Mouse (Mus musculus) spleen, postnatal 36 days (tissue): ENCODE data around the gene Dlx4.

Experiments
- DNase-seq, 2 experiments: peaks; one replicate each; pipeline ENCODE4 v3.0.0; 2022; ENCODE audit warnings: low spot score in 2 of 2, mixed read lengths in 1 of 2

The Dlx4 gene

GRCm38 (mm10) chr11:95102161-95102904 lies 43.7 kb downstream of the Dlx4 start:
- no peak for DNase-seq

DNA sequence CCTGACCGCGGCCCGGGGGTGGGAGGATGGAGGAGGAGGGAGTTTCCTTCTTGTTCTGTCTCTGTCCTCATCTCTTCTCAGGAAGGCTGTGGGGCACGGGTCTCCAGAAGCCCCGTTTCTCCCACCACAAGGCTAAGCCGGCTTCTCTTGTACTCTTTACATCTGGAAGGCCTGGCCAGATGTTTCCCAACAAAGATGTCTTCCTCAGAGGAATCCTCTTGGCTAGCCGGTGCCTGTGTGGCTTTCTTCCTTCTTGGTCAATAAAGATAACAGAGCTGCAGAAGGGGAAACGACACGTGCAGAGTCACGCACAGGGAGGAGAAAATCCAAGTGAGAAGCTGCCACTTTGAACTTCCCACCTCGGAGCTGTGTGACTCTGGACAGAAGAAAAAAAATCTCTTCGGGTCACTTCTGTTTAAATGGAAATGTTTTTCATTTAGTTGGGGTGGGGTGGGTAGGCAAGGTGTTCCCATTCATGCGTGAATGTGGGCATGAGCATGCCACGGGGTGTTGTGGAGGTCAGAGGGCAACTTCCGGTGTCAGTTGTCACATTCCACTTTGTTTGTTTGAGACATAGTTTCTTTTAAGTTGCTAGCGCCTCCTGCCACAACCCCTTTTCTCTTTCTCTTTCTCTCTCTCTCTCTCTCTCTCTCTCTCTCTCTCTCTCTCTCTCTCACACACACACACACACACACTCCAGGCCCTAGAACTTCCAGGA lies 44.8 kb downstream of the Dlx4 start:
- DNase-seq, result no peak

DNA sequence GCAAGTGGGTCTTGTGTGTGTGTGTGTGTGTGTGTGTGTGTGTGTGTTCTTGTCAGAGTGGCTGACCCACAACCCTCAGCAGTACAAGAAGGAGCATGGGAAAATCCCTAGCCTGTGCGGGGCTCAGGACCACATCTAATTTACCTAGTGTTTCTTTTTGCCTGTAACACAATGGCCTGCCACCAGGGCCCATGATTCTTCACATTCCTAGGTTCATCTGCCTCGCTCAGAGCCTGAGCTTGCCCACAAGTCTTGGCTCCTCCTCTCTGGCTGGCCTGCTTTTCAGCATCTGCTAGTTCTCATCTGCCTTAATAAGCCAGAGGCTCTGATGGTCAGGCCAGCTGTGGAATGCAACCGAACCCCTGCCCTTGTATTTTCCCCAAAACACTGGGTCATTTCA lies 45.7 kb downstream of the Dlx4 start:
- no peak for DNase-seq

- no peak for DNase-seq
These were observed 47.5 kb downstream of the Dlx4 start for GRCm38 (mm10) chr11:95098346-95099095.

DNA sequence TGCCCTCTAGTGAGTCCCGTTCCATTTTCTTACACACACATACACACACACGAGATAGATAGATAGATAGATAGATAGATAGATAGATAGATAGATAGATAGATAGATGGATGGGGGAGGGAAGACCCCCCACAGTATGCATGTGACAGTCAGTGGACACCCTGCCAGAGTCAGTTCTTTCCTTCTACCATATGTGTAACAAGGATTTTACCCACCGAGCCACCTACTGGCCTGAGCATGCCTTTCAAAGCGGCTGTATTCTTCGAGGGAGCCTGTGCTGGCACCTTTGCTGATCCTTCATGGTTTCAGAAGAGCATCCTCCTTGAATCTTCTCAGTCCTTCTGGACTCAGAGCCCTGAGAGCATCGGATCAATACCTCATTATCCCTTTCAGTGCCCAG lies 48.2 kb downstream of the Dlx4 start:
- DNase-seq, result no peak

- no peak for DNase-seq
These were observed 49.3 kb downstream of the Dlx4 start for GRCm38 (mm10) chr11:95096608-95097373.

DNA sequence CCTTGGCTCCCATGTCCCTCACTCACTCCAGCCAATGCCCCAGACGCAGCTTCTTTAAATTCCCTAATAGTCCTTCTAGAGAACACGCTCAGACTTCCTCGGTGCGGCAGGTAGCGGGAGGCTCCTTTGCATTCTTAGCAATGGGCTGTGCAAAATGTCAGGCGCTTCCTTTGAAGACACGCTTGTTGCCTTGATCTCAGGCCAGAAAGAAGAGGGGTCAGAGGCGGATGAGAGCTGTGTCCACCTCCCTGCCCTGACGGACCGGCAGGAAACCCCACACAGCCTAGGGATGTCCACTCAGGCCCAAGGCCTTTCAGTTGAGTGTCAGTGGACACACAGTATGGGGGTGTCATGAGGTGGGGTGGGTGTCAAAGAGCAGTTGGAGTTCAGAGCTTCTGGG lies 50.5 kb downstream of the Dlx4 start:
- DNase-seq, result no peak

DNA sequence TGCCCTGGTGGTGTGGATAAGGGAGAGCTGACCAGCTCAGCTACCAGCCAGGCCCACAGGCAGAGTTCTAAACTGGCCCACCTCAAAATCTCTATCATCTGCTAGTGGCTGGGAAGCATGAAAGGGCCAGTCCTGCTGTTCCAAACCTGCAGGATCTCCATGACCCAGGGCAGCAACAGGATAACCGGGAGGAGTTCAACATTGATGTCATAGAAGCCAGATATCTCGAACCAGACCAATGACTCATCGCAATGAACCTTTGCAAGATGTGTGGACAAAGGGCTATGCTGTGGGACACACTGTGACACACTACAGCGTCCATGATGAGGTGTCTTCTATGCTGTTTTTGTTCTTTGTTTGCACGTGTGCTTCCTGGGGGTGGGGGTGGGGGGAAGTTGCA lies 53.0 kb downstream of the Dlx4 start:
- no peak for DNase-seq
